Mouse (Mus musculus): ENCODE measurements around the gene Dnmt3b. TPM values are rescaled to one million over a fixed set of nuclear protein-coding genes. Genes with fewer than 3 reads are reported as not detected.
"Not testable (repeated sequence)": the region's sequence is repeated elsewhere in the genome, so short reads cannot be mapped to it uniquely, and the experiment has no call there.

The Dnmt3b gene
- total RNA-seq, 2 experiments from 2014 or later = 0.85 to 1.5 TPM

DNA sequence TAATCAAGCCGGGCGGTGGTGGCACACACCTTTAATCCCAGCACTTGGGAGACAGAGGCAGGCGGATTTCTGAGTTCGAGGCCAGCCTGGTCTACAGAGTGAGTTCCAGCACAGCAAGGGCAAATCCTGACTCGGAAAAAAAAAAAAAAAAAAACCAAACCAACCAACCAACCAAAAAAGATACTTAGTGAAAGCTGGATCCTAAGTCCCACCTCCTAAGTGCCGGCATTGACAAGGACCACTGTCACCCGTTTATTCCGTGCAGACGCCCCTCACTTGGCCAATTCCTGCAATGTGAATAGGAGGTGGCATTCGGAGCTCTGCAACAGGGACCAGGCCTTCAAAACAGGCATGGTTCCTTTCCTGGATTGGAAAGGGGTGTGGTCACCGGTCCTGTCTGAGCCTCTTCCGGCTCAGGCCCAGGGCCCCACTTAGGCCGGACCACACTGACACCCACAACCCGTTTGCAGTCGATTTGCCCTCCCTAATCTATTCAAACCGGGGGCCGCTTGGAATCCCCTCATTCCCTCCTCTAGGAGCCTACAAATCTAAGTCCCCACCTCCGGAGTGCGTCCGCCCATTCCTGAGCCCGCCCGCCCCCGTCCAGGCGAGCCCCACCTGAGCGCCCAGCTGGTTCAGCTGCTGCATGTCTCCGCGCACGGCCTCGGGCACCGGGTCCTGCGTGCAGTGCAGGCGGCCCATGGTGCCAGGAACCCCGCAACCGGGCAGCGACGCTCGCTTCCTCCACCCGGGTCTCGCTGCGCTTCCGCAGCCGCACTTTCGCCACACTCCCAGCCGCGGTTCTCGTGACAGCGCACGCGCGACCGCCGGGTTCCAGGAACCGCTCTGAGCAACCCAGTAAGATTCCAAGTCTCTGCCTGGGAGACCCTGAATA is 17.0 kb upstream of the Dnmt3b start, which contains the start of gene Commd7:
Gene Commd7, minus strand, starts transcription at position 806 of the 895 bp plus-strand sequence.
- intact Hi-C loops (cut with DNase I) = no loop called here
- peak; percentile 85 to 86 for DNase-seq (ENCODE audit: low spot score in 2 of 2)

GRCm38 (mm10) chr2:153632871-153633226 is 16.4 kb upstream of the Dnmt3b start:
- DNase-seq (ENCODE audit: low spot score in 2 of 2) = no peak
- intact Hi-C loops (cut with DNase I) = no loop called here

- DNase-seq (ENCODE audit: low spot score in 2 of 2) = no peak
- intact Hi-C loops (cut with DNase I) = no loop called here
Measured at GRCm38 (mm10) chr2:153633259-153633658, 16.0 kb upstream of the Dnmt3b start.

DNA sequence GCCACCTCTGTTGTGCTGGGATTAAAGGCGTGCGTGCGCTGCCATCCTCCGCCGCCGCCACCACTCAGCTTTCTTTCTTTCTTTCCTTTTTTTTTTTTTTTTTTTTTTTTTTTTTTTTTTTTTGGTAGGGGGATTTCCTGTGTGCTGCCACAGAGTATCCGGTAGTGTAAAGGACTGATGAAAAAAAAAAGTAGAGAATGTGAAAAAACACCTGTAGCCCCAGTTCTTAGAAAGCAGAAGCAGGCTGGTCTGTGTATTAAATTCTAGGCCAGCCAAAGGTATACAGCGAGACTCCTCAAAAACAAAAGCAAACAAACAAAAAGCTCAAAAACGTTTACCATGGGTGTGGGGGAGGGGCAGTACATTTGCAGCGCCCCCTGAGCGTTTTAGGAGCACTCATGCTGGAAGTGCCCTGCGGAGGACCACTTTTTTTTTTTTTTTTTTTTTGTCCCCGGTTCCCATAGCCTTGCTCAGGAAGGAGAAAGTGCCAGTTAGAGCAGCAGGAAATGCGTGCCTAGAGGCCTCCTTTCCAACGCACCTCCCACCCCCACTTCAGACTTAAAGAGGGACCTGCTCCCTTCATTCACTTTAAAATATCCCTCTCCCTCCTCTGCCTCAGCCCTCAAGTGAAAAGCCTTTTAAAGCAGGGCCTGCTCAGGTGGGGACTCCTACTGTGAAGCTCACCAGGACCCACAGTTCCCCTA is 10.1 kb upstream of the Dnmt3b start:
- intact Hi-C loops (cut with DNase I) = no loop called here
- DNase-seq (ENCODE audit: low spot score in 2 of 2) = no peak

DNA sequence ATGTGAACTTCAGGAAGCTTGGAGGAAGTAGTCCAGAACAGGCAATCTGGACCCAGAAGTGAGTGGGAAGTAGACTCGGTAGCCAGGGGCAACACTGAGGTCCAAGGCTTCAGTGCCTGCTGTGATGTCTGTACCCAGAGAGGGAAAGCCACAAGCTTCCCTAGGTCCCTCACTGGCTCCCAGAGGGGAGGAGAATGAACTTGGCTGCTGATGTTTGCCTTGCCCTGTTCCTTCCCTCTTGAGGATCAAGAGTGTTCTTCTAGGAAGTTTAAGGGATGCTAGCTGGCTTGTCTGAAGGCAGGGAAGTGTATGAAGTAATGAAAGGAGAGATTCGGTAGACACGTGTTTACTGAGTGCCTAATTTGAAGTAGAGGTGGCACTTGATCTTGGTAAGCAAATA is 6.8 kb upstream of the Dnmt3b start:
- intact Hi-C loops (cut with DNase I) = no loop called here
- no peak for DNase-seq (ENCODE audit: low spot score in 2 of 2)

DNA sequence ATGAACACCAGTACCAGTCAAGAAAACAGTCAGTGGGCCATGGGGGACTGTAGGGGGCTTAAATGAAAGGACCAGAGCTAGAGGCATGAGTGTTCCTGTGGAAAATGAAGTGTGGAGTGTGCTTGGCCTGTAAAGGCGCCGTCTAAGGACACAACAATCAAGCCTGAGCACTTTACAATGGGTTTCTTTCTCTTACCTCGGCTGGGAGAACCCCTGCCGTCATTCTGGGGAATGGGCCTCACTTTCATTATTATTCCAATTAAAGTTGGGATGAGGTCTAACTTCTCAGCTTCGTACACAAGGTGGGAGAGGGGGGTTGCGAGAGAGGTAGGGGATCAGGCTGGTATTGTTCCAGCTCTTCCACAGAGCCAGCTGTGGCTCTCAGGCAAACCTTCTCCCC is 6.3 kb upstream of the Dnmt3b start:
- DNase-seq (ENCODE audit: low spot score in 2 of 2) = no peak
- intact Hi-C loops (cut with DNase I) = no loop called here

DNA sequence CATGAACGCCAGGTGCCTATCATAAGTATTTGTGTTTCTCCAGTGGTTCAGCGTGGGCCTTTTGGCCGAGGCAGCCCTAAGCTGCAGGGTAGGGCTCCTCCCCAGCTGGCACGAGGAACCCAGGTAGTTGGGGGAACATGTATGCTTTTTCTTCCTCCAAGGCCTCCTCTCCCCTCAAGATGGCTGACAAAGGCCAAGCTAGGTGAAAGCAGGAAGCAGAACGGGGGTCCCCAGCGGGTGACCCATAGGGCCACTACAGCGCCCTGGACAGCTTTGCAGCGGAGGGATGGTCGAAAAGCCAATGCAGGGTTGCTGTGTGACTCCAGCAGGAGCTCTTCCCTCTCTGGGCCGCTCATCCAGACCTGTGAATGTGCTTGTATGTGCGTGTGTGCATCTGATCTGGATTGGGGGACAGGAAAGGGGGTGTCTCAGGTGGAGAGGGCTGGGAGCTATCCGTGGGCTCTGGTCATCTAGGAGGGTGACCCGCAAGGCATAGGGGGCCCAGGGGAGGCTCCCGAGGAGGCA is 415 bp upstream of the Dnmt3b start:
- intact Hi-C loops (cut with DNase I) = no loop called here
- DNase-seq (ENCODE audit: low spot score in 2 of 2) = no peak

DNA sequence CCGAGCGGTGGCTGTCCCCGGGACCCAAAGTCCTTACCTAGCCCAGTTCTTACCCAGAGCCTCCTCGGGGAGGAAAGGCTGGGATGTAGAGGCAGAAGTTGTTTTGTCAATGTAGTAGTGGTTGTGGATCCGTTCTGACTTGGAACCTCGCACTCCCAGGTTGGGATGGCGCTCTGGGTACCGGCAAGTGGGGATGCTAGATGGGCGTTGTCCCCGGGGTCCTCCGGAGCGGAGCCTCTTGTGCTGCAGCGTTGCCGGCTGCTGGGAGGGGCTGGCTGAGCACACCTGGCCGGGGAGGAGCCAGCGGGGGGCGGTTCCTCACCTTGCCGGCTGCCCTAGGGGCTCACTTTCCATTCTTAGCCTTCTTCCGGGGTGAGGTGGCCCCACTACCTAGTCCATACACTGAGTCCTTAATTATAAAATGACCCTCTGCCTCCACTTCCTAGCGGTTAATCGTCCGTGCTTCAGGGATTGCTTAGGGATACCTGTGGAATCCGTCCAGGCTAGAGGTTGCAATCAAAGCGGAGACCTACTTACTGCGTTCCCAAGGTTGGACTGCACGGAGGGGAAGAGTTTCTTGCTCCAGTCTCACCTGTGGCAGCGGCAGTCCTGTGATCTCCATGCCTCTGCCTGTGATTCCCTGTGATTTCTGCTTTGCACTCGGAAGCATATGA is 901 bp downstream of the Dnmt3b start:
- intact Hi-C loops (cut with DNase I) = no loop called here
- no peak for DNase-seq (ENCODE audit: low spot score in 2 of 2)

- intact Hi-C loops (cut with DNase I) = no loop called here
- no peak for DNase-seq (ENCODE audit: low spot score in 2 of 2)
Measured at GRCm38 (mm10) chr2:153651681-153652080, 2.4 kb downstream of the Dnmt3b start.

GRCm38 (mm10) chr2:153657659-153658058 is 8.4 kb downstream of the Dnmt3b start:
- intact Hi-C loops (cut with DNase I); DNase-seq (ENCODE audit: low spot score in 2 of 2): not testable (repeated sequence)

- intact Hi-C loops (cut with DNase I) = no loop called here
- DNase-seq (ENCODE audit: low spot score in 2 of 2) = no peak
Measured at GRCm38 (mm10) chr2:153660616-153661015, 11.4 kb downstream of the Dnmt3b start.

DNA sequence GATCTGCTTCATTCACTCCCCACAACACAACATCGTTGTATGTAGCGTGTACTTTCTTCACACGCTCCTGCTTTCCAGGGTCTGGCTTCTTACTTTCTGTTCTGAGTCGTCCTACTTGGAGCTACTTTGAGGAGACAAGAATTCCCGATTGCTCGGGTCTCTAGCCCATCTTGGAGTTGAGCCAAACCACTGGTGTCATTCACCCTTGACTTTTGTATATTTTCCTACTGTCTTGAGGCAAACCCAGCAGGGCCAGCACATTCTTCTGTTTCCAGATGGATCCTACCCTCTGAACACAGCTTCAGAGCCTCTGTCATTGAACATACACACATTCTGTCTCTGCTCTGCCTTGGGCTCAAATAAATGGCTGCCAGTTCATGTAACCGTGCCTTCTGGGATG is 16.2 kb downstream of the Dnmt3b start:
- no peak for DNase-seq (ENCODE audit: low spot score in 2 of 2)
- intact Hi-C loops (cut with DNase I) = loop anchor here (5.0 kb wide), 2 partner anchors 132 to 287 kb away; no protein-coding TSS in a partner anchor

DNA sequence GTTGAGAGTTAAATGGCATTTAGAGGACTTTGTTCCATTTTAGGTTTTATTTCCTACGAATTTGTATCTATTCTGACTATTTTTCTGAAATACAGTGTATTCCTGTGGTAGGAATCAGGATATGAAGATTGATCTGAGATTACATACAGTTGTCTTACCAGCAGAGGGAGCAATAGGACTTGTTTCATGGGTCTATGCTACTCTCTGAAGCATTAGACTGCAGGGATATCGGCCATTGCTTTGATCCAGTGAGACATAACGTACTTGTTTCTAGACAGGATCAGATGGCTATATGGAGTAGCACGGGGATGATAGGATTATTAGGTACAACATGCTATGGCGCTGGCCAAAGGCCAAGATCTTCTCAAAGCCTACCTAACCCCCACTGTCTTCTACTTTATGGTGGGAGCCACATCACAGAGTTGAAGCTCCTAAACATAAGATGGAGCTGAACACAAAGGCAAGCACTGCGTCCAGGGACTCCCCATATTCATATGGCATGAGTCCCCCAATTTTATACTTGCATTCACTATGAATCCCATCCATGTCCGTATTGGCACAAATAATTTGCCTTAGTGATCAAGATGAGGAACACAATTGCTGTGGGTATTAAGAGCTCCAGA is 19.6 kb downstream of the Dnmt3b start:
- peak; percentile 52 to 75 for DNase-seq (ENCODE audit: low spot score in 2 of 2)
- intact Hi-C loops (cut with DNase I) = loop anchor here (2.0 to 5.0 kb wide), 4 partner anchors 128 to 283 kb away; no protein-coding TSS in a partner anchor

GRCm38 (mm10) chr2:153670111-153670510 is 20.9 kb downstream of the Dnmt3b start:
- peak in 1 of 2 experiments; percentile 8 for DNase-seq (ENCODE audit: low spot score in 2 of 2)
- intact Hi-C loops (cut with DNase I) = no loop called here

DNA sequence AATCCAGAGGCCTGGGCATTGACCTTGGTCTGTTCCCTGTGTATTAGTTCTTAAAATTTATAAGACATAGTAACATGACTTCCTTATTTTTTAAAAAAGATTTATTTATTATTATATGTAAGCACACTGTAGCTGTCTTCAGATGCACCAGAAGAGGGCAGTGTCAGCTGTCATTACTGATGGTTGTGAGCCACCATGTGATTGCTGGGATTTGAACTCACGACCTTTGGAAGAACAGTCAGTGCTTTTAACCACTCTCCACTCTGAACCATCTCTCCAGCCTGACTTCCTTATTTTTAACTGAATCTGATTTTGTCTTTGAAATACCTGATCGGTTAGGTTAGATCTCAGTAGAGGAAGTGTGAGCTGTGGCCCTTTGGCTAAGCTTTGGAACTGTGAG is 23.4 kb downstream of the Dnmt3b start:
- intact Hi-C loops (cut with DNase I) = loop anchor here (1.0 kb wide), 1 partner anchor 45 kb away; no protein-coding TSS in a partner anchor
- DNase-seq (ENCODE audit: low spot score in 2 of 2) = no peak

GRCm38 (mm10) chr2:153675364-153675763 is 26.1 kb downstream of the Dnmt3b start:
- DNase-seq (ENCODE audit: low spot score in 2 of 2); intact Hi-C loops (cut with DNase I): not testable (repeated sequence)

DNA sequence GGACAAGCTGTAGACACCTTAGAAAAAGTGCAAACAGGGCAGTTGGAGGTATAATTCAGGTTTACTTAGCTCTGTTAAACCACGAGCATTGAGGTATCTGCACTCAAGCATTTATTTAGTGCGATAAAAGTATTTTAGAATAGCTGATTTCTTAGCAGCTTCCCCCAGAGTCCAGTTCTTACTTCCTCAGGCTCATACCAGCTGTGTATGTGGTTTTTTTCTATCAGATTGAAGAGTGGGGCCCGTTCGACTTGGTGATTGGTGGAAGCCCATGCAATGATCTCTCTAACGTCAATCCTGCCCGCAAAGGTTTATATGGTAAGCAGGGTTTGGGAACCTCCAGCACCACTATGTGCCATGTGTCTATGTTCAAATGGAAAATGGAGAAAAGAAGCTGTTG is 27.7 kb downstream of the Dnmt3b start:
- intact Hi-C loops (cut with DNase I) = no loop called here
- no peak for DNase-seq (ENCODE audit: low spot score in 2 of 2)

GRCm38 (mm10) chr2:153677550-153677949 is 28.3 kb downstream of the Dnmt3b start:
- intact Hi-C loops (cut with DNase I) = no loop called here
- no peak for DNase-seq (ENCODE audit: low spot score in 2 of 2)

DNA sequence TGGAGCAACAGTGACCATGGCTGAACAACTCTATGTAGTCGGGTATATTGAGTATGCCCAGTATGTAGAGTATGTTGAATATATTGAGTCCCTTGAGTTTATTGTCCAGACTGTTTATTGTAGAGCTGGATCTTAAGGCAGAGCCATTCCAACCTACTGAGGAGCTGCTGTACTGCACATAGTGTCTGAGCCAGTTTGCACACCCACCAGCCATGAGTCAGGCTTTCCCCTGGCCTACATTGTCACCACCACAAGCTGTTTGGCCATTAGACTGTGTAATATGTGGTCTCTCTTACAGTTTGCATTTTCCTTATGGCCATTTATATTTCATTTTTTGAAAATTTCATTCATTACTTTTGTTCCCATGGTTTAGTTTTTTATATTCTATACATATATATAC is 30.7 kb downstream of the Dnmt3b start:
- intact Hi-C loops (cut with DNase I) = no loop called here
- peak; percentile 5 to 81 for DNase-seq (ENCODE audit: low spot score in 2 of 2)
